Mouse (Mus musculus) cerebellum, postnatal 4 days (tissue): ENCODE data around the gene Gse1.
A peak's percentile ranks its signal among the peaks of the same experiment; 100 is the strongest.

Experiments
- DNase-seq, 2 experiments: peaks; one replicate each; pipeline ENCODE4 v3.0.0; 2022; ENCODE audit warnings: low spot score in 2 of 2, mixed read lengths in 1 of 2

Gene Gse1

GRCm38 (mm10) chr8:120243222-120243621 lies 15.0 kb downstream of the Gse1 start:
- no peak for DNase-seq

GRCm38 (mm10) chr8:120243916-120244451 lies 15.7 kb downstream of the Gse1 start:
- DNase-seq = no peak

GRCm38 (mm10) chr8:120244553-120244952 lies 16.3 kb downstream of the Gse1 start:
- DNase-seq = no peak

- no peak for DNase-seq
Measured at GRCm38 (mm10) chr8:120247618-120248017, 19.4 kb downstream of the Gse1 start.

- peak in 1 of 2 experiments; percentile 28 for DNase-seq
Measured at GRCm38 (mm10) chr8:120248031-120248430, 19.8 kb downstream of the Gse1 start.

GRCm38 (mm10) chr8:120248451-120248850 lies 20.2 kb downstream of the Gse1 start:
- no peak for DNase-seq

GRCm38 (mm10) chr8:120249800-120250336 lies 21.6 kb downstream of the Gse1 start:
- no peak for DNase-seq

- DNase-seq = no peak
Measured at GRCm38 (mm10) chr8:120250750-120251410, 22.6 kb downstream of the Gse1 start.

GRCm38 (mm10) chr8:120251411-120252035 lies 23.3 kb downstream of the Gse1 start:
- DNase-seq = no peak

GRCm38 (mm10) chr8:120253626-120254025 lies 25.4 kb downstream of the Gse1 start:
- no peak for DNase-seq

- no peak for DNase-seq
Measured at GRCm38 (mm10) chr8:120255406-120255987, 27.2 kb downstream of the Gse1 start.

GRCm38 (mm10) chr8:120256958-120257357 lies 28.7 kb downstream of the Gse1 start:
- no peak for DNase-seq

GRCm38 (mm10) chr8:120259206-120259605 lies 30.9 kb downstream of the Gse1 start:
- no peak for DNase-seq

- DNase-seq = no peak
Measured at GRCm38 (mm10) chr8:120260677-120261076, 32.4 kb downstream of the Gse1 start.

GRCm38 (mm10) chr8:120261338-120262120 lies 33.3 kb downstream of the Gse1 start:
- no peak for DNase-seq

- DNase-seq = no peak
Measured at GRCm38 (mm10) chr8:120263879-120264278, 35.6 kb downstream of the Gse1 start.

GRCm38 (mm10) chr8:120264388-120264943 lies 36.2 kb downstream of the Gse1 start:
- no peak for DNase-seq

- DNase-seq = peak in 1 of 2 experiments; percentile 78
Measured at GRCm38 (mm10) chr8:120264944-120265453, 36.7 kb downstream of the Gse1 start.

- peak in 1 of 2 experiments; percentile 45 for DNase-seq
Measured at GRCm38 (mm10) chr8:120265471-120265870, 37.2 kb downstream of the Gse1 start.

GRCm38 (mm10) chr8:120268541-120268980 lies 40.3 kb downstream of the Gse1 start:
- DNase-seq = no peak

- peak in 1 of 2 experiments; percentile 75 for DNase-seq
Measured at GRCm38 (mm10) chr8:120270449-120270848, 42.2 kb downstream of the Gse1 start.
